Mouse (Mus musculus) kidney, adult 8-10 months (tissue): Measurements from ENCODE around the gene Arap1.

Experiments
- DNase-seq, 2 experiments: peaks; one replicate each; pipeline ENCODE4 v3.0.0; 2022

The Arap1 gene

GRCm38 (mm10) chr7:101347767-101348270 lies at the start of gene Arap1:
Gene Arap1, plus strand, starts transcription at chr7:101348067.
- DNase-seq, result peak; percentile 44 to 61

GRCm38 (mm10) chr7:101298375-101298774 lies 49.5 kb upstream of the Arap1 start:
- no peak for DNase-seq

GRCm38 (mm10) chr7:101301361-101301880 lies 46.4 kb upstream of the Arap1 start:
- DNase-seq, result peak in 1 of 2 experiments; percentile 25

- peak; percentile 93 to 95 for DNase-seq
Measured at GRCm38 (mm10) chr7:101301881-101302456, 45.9 kb upstream of the Arap1 start, which contains the start of gene Atg16l2. Gene Atg16l2, minus strand, starts transcription at chr7:101302251.

DNA sequence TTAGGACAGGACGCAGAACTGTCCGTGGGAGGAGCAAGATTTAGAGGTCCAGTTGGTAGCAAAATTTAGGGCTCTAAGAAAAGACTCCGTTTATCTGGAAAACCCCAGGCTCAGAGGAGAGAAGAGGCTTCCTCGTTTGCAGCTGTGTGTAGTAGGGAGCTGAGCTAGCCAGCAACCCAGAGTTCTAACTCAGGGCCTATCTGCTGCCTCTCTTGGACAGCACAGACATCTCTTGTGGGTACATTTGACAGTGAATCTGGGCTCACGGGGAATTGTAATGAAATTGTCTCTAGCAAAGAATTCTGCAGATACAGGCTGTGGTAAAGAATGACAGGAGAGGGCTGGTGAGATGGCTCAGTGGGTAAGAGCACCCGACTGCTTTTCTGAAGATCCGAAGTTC lies 45.2 kb upstream of the Arap1 start:
- DNase-seq, result no peak

GRCm38 (mm10) chr7:101306841-101307240 lies 41.0 kb upstream of the Arap1 start:
- DNase-seq, result no peak

- no peak for DNase-seq
Measured at GRCm38 (mm10) chr7:101309985-101310326, 37.9 kb upstream of the Arap1 start.

DNA sequence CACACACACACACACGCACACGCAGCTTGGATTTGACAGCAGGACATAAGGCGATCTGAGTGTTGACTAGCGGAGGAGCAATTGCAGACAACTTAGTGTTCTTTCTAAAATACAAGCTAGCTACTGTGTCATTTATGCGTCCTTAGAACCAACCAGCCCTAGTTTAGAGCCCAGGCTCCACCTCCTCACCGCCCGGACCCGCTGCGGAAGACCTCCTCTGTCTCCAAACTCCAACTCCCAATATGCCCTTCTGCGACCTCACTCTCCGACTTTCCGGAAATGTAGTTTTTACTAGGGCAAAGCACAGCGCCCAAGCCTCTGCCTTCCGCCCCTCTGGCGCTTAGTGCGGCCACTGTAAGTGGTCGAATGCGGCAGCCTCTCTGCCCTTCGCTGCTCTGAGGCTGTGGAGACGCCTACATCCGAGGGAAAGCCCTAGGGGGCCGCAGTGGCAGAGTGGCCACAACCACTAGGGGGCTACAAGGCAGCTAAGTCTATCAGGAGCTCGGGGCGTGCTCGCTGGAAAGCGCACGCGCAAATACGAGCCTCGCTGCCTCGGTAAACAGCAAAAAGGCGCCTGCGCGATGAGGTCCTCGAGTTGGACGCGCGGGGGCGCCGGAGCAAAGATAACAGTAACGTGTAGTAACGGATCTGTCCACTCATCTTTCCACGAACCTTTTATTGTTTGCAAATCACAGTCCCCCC lies 37.4 kb upstream of the Arap1 start:
- peak; percentile 98 to 99 for DNase-seq

DNA sequence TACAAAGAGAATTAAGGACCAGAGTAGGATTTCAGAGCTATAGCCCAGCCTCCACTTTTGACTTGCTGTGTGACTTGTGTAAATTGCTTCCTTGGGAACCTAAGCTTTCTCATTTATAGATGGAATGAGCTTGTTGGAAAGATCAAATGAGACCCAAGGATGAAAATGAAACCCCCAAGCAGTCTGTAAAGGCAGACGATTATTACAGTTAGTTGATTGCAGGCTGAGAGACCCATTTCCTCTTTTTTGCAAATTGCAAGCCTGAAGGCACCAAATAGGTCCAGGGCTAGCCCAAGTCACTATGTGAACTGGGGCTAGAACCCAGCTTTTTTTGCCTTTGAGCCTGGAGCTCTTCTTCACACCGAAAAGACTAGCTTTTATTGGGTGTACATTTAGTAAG lies 36.8 kb upstream of the Arap1 start:
- DNase-seq, result no peak

- peak in 1 of 2 experiments; percentile 60 for DNase-seq
Measured at GRCm38 (mm10) chr7:101313033-101313432, 34.8 kb upstream of the Arap1 start.

DNA sequence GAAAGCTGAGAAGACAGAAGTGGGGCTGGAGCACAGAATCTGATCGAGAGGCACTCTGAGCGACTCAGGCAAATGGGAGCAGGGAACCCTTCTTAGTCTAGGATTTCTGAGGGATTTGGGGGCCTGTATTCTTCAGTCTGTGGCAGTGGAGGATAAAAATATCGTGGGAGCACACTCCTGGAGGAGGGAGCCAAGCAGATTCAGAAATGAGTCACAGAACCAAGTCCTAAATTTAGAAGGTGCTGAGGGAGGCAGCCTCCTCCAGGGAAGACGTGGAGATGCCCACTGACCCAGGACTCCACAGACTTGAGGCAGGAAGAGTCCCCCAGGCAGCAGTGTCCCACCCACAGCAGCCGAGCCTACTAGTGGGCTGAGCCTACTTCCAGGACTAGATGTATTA lies 33.5 kb upstream of the Arap1 start:
- DNase-seq, result no peak

DNA sequence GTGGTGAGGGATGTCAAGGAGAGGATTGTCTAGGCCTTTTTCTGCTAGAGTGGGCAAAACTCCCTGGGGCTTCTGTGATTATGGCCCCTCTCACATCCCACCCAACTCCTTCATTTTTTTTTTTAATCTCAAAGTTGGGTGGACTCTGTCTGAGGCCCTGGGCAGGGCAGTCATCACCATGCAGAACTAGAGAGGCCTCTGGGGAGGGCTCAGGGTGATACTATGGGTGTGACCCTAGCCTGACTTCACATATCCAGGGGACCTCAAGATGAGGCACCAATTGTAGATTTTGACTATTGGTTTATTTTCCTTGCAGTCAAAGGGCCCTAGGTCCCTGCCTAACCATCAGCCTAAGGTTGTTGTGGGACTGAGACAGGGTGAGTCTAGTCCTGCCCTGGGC lies 32.2 kb upstream of the Arap1 start:
- no peak for DNase-seq

DNA sequence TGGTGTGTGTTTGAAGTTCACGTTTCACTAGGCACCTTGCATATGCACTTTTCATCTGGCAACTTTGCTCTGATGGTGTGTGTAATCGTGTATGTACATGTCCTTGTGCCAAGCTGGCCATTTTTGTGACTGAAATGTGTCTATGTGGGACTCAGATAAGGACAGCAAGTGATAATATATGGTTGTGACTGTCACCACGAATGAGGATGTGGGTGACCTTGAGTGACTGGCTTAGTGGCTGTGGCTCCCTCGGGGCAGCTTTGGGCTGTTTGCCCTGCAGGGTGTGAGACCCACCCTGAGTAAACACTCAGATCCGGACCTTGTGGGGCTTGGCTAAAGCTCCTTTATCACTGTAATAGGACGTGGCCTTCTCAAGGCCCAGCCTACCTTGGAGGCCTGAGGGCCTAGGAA lies 31.3 kb upstream of the Arap1 start:
- DNase-seq, result no peak

- DNase-seq, result no peak
Measured at GRCm38 (mm10) chr7:101317014-101317413, 30.9 kb upstream of the Arap1 start, which contains the start of gene Stard10. Gene Stard10, plus strand, starts transcription at chr7:101317086.

GRCm38 (mm10) chr7:101318848-101319247 lies 29.0 kb upstream of the Arap1 start:
- DNase-seq, result no peak

- no peak for DNase-seq
Measured at GRCm38 (mm10) chr7:101319796-101320195, 28.1 kb upstream of the Arap1 start.

- DNase-seq, result peak; percentile 81 to 83
Measured at GRCm38 (mm10) chr7:101320399-101321217, 27.3 kb upstream of the Arap1 start.

DNA sequence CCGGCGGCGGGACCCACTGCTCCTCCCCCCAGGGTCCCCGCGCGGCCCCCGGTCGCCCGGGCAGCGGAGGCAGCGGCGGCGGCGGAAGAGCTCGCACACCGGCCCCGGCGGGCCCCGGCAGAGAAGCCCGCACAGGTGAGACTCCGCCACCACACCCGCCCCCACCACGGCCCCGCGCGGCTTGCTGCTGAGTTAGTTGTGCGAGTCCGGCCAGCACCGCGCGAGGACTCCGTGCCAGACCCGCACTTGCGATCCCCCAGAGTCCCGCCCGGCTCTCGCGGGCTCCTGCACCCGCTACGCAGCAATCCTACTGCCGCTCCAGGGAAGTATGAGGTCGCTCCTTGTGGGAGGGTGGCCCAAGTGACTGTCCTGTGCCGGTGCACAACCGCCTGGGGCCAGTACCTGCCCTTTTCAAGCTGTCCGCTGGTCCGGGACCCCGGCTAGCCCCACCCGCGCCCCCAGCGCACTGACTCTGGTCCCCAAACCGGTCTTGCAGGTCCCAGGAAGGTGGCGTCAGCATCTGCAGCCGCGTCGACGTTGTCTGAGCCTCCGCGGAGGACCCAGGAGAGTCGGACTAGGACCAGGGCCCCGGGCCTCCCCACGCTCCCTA lies 26.5 kb upstream of the Arap1 start:
- DNase-seq, result peak; percentile 61 to 62

- peak; percentile 65 to 73 for DNase-seq
Measured at GRCm38 (mm10) chr7:101323141-101323594, 24.7 kb upstream of the Arap1 start.

DNA sequence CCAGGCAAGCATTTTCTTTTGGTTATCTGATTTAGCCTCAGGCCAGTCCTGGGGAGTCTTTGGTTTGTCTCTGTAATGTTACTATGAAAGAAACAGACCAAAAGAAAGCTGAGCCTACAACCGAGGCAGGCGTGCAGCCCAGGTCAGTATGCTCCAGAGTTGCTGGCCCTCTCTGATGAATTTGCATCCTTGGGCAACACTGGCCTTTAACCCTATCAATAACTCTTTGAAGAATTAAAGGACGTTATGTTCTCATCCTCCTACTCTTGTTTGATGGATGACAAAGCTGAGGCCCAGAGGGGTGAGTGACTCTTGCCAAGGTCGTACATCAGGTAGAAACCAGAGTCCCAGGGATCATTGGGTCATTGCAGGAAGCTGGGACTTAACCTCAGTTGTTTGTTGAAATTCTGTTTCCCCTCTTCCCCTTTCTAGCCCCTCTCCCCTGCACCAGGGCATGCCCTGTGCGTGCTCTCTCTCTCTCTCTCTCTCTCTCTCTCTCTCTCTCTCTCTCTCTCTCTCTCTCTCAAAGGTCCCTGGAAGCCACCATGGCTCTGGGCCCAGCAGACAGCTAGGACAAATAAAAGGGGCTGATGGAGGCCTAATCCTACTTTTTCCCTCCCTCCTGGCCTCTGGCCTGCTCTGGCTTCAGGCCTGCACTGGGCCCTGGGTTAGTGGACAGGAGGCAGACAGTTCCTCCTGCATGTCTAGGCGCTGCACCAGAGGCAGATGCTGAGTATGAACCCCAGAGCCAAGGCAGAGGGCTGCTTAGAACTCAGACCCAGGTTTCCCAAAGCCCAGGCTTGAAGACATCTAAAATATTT lies 23.5 kb upstream of the Arap1 start:
- DNase-seq, result no peak

DNA sequence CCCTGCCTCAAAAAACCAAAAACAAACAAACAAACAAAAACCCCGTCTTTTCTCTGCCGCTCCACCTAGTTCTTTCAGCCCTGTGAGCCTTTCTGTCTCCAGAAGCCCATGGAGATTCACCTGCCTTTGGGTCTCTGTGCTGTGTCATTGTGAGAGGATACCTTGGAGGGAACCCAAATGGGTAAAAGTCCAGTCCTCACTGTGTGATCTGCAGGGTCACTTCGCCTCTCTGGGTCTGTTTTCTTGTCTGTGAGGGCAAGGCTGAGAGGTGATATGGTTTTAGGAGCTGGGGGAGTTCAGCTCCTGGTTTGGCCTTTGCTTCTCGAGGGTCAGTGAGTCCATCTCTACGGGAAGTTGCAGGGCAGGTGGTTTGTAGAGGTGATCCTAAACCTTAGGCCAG lies 21.9 kb upstream of the Arap1 start:
- peak; percentile 67 to 79 for DNase-seq

GRCm38 (mm10) chr7:101327263-101327662 lies 20.6 kb upstream of the Arap1 start:
- no peak for DNase-seq
